Mouse (Mus musculus): ENCODE data around the gene St8sia1.

GRCm38 (mm10) chr6:142987616-142988015, 23.4 kb upstream of the St8sia1 start:
- no peak for TF ChIP-seq CTCF (IDR thresholded peaks at IDR 0.05; ENCODE audit: low read depth)
- TF ChIP-seq EP300 (optimal IDR thresholded peaks at IDR 0.05), result no peak

All from stomach, postnatal 0 days (tissue).